Mouse (Mus musculus) ES-E14 (cell line): ENCODE measurements around the gene Klhl24. TPM values are rescaled to one million over a fixed set of nuclear protein-coding genes. Genes with fewer than 3 reads are reported as not detected.

Source experiments
- DNase-seq: peaks from one replicate; pipeline ENCODE4 v3.0.0-alpha.2; 2013; ENCODE audit warnings: low read depth, low spot score
- H3K27ac ChIP-seq: 2 replicates; pipeline ENCODE4 v1.5.1; 2012; ENCODE audit warnings: low read depth, mild to moderate bottlenecking, low read length, moderate library complexity, mixed read lengths; ENCODE audit not compliant: poor library complexity, insufficient read depth, severe bottlenecking
- H3K36me3 ChIP-seq: 2 replicates; pipeline ENCODE4 v1.6.1; 2012; ENCODE audit warnings: mild to moderate bottlenecking, low read length, moderate library complexity, mixed read lengths; ENCODE audit not compliant: control insufficient read depth, poor library complexity, insufficient read depth, severe bottlenecking
- H3K4me1 ChIP-seq, 2 experiments: fragments of 150-350 bp in 1 of 2; sonication (generic) in 1 of 2; 2 replicates each; pipeline ENCODE4 v1.6.1; 2012; ENCODE audit warnings: low read length in 2 of 2, mild to moderate bottlenecking in 1 of 2, mixed read lengths in 1 of 2; ENCODE audit not compliant: control insufficient read depth in 2 of 2, insufficient read depth in 2 of 2, poor library complexity in 1 of 2
- H3K4me3 ChIP-seq, 2 experiments: fragments of 150-350 bp in 1 of 2; sonication (generic) in 1 of 2; 2 replicates each; pipeline ENCODE4 v1.5.1; 2012; ENCODE audit warnings: low read length in 2 of 2, low read depth in 1 of 2, mild to moderate bottlenecking in 1 of 2, mixed read lengths in 1 of 2; ENCODE audit not compliant: insufficient read depth in 1 of 2, poor library complexity in 1 of 2, severe bottlenecking in 1 of 2
- H3K9ac ChIP-seq: 2 replicates; pipeline ENCODE4 v1.6.1; 2012; ENCODE audit warnings: low read depth, mild to moderate bottlenecking, low read length, mixed read lengths; ENCODE audit not compliant: poor library complexity, insufficient read depth, severe bottlenecking
- H3K9me3 ChIP-seq: fragments of 150-350 bp; sonication (generic); 2 replicates; pipeline ENCODE4 v1.6.1; 2012; ENCODE audit warnings: low read depth, mild to moderate bottlenecking, low read length; ENCODE audit not compliant: control insufficient read depth, insufficient read depth
- CHD2 ChIP-seq: IDR thresholded peaks from 2 replicates; pipeline ENCODE4 v1.6.1; 2014; ENCODE audit warnings: mild to moderate bottlenecking, low read depth, low read length, inconsistent platforms
- HCFC1 ChIP-seq: IDR thresholded peaks from 2 replicates; pipeline ENCODE4 v1.6.1; 2012; ENCODE audit warnings: low read length, inconsistent platforms, borderline replicate concordance; ENCODE audit not compliant: insufficient read depth
- MAFK ChIP-seq: IDR thresholded peaks from 2 replicates; pipeline ENCODE4 v1.6.1; 2014; ENCODE audit warnings: mild to moderate bottlenecking, low read depth, low read length, inconsistent platforms; ENCODE audit not compliant: insufficient read depth
- ZC3H11A ChIP-seq: IDR thresholded peaks from 2 replicates; pipeline ENCODE4 v1.6.1; 2012; ENCODE audit warnings: low read depth, mild to moderate bottlenecking, inconsistent platforms, low read length, borderline replicate concordance
- ZNF384 ChIP-seq: IDR thresholded peaks from 2 replicates; pipeline ENCODE4 v1.6.1; 2012; ENCODE audit warnings: low read depth, low read length, inconsistent platforms
- in situ Hi-C, 2 experiments: fragments of 600-800 bp; cut with MboI; formaldehyde crosslinking; loops; one replicate each; pipeline ENCODE4 v1.15.1; 2025; ENCODE audit warnings: low sequenced_read_pairs in 2 of 2, inconsistent platforms in 1 of 2; ENCODE audit not compliant: unreplicated experiment in 2 of 2
- total RNA-seq: library from RNA; depleted of rRNA; stranded (reverse); fragments of 300-350 nt; gene quantifications from 2 replicates; pipeline ENCODE4 v1.2.3, GENCODE M21; 2012

Klhl24 gene
- total RNA-seq, 1 experiment: 21.9 TPM

DNA sequence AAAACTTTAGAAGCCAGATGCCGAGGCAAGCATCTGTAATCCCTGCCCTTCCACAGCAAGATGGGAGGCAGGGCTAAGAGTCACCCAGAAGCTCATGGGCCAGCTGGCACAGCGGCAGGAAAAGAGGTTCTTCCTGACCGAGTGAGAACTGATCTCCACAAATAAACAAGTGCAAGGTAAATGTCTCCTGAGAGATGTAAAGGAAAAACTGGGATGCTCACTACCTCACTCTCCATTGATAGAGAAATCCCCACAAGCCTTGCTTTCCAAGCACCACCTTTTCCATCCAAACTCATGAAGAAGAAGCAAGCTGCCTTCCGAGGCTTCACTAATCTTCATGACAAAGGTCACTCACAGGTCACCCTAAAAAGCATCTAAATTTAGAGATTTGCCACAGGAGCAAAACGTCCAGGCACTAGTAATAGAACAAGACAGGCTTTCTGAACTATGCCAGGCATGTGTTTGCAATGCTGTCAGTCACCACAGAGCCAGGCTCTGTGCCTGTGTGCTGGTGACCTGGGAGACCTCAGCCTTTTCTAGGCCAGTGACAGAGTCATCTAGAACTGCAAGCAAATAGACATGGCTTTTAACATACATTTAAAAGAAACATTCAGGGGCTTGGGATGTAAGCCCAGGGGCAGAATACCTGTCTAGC, 6.3 kb upstream of the Klhl24 start:
- H3K36me3 ChIP-seq: no peaks in the 10 kb centered on the region
- in situ Hi-C loops: no loop called here
- no peak overlapping the region for H3K27ac ChIP-seq
- H3K9ac ChIP-seq: no peak overlapping the region
- TF ChIP-seq ZNF384 (no peak), MAFK (no peak), ZC3H11A (no peak)
- H3K4me1 ChIP-seq: no peaks in the 10 kb centered on the region
- DNase-seq: no peak
- H3K4me3 ChIP-seq: no peak overlapping the region
- no peaks in the 10 kb centered on the region for H3K9me3 ChIP-seq

DNA sequence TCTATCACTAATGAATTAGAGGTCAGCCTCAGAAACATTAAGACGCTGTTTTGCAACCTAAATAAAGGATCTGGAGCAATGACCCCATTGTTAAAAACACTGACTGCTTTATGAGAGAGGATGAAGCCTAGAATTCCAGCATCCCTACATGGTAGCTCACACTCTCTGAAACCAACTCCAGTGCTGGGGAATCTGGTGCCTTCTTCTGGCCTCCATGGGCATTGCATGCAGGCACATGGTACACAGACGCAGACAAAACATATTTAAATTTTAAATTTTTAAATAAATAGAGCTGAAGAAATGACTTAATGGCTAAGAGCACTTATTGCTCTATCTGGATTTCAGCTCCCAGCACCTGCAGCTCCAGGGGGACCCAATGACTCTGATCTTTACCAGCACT, 1.4 kb upstream of the Klhl24 start:
- Histone ChIP-seq H3K4me3 (no peak overlapping the region), H3K9me3 (no peaks in the 10 kb centered on the region), H3K36me3 (no peaks in the 10 kb centered on the region; the same call in 1 of the 2 replicates), H3K27ac (no peak overlapping the region), H3K4me1 (peaks cover 0 to 2% of the 10 kb centered on the region in 2 experiments; a peak in 1 of 4 replicates), H3K9ac (no peak overlapping the region)
- TF ChIP-seq MAFK (no peak), ZC3H11A (no peak), ZNF384 (no peak), CHD2 (no peak), HCFC1 (no peak)
- in situ Hi-C loops: no loop called here
- DNase-seq: no peak

DNA sequence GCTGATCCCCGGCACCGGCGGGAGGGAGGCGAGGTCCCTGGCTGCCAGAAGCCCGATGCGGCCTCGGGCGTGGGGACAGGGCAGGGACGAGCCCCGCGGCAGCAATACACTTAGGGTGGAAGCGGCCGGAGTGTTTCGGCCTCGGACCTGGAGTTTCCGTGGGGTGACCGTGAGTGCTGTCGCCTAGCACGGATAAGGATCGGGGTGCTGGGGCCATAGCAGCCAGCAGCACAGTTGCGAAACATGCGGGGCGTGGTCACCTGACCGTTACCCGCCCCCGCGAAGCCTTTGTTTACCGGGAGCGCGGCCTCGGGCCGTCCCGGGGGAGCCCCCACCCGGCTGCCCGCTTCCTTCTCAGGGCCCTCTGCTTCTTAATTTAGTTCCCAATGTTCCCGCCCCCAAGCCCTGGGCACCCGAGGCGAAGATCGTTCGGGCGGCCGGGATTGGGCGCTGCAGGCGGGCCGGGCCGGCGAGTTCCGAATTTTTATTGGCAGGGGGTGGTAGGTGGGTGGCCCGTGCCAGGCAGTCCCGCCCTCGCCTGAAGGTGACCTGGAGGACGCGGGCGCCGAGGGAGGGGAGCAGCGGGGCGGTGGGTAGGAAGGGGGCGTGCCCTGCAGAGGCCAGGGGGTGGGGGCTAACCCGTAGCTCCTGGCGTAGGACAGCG, 501 bp downstream of the Klhl24 start:
- DNase-seq: peak; percentile 92
- H3K9ac ChIP-seq: peak overlapping the region; percentile 89
- TF ChIP-seq MAFK: no peak
- no peak for TF ChIP-seq CHD2
- no peak for TF ChIP-seq ZNF384
- no peak for TF ChIP-seq HCFC1
- no peak for TF ChIP-seq ZC3H11A
- no peaks in the 10 kb centered on the region; the same call in 1 of the 2 replicates for H3K36me3 ChIP-seq
- peak overlapping the region; percentile 78 to 88 for H3K4me3 ChIP-seq
- no peaks in the 10 kb centered on the region for H3K9me3 ChIP-seq
- in situ Hi-C loops: no loop called here
- peaks cover 0 to 2% of the 10 kb centered on the region in 2 experiments; a peak in 1 of 4 replicates for H3K4me1 ChIP-seq
- peak overlapping the region; percentile 88 for H3K27ac ChIP-seq

DNA sequence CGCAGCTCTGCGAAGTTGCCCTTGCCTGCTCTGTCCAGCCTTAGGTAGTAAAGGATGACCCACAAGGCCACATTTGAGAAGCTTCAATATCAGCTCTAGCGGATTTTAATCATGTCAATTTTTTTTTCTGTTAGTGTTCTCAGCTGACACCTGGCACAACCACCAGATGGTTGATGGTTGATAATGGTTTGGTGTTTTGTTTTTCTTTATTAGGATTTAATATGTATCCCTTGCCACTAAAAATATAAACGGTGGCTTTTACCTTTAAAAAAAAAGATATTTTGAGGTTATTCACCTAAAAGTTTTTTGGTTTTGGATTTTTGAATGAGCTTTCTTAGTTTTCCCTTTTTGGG, 1.0 kb downstream of the Klhl24 start:
- Histone ChIP-seq H3K4me1 (peaks cover 0 to 2% of the 10 kb centered on the region in 2 experiments; a peak in 1 of 4 replicates), H3K27ac (no peak overlapping the region), H3K36me3 (no peaks in the 10 kb centered on the region; the same call in 1 of the 2 replicates), H3K9me3 (no peaks in the 10 kb centered on the region), H3K9ac (no peak overlapping the region), H3K4me3 (peak overlapping the region; percentile 41 to 78)
- no peak for DNase-seq
- in situ Hi-C loops: no loop called here
- TF ChIP-seq HCFC1 (no peak), ZC3H11A (no peak), ZNF384 (no peak), MAFK (no peak), CHD2 (no peak)
